Mouse (Mus musculus) forebrain, embryonic 12.5 days (tissue): ENCODE data around the gene Hectd4. TPM values are rescaled to one million over a fixed set of nuclear protein-coding genes. Genes with fewer than 3 reads are reported as not detected.
"Not testable (repeated sequence)": the region's sequence is repeated elsewhere in the genome, so short reads cannot be mapped to it uniquely, and the experiment has no call there.

Source experiments
- ATAC-seq: fragments of 200-750 bp; cut with Nextera tagmentation; 2 replicates; pipeline ENCODE4 v1.8.0; 2017; ENCODE audit warnings: moderate TSS enrichment; ENCODE audit not compliant: low FRiP score
- H3K27ac ChIP-seq: fragments of 300-500 bp; sonication (generic); 2 replicates; pipeline ENCODE4 v1.5.1; 2016; ENCODE audit warnings: mild to moderate bottlenecking
- H3K27me3 ChIP-seq: fragments of 300-500 bp; sonication (generic); 2 replicates; pipeline ENCODE4 v1.6.1; 2016; ENCODE audit warnings: mild to moderate bottlenecking
- H3K36me3 ChIP-seq: fragments of 300-500 bp; sonication (generic); replicated peaks from 2 replicates; pipeline ENCODE4 v1.6.1; 2016; ENCODE audit warnings: mild to moderate bottlenecking
- H3K4me1 ChIP-seq: fragments of 300-500 bp; sonication (generic); 2 replicates; pipeline ENCODE4 v1.6.1; 2016
- H3K4me2 ChIP-seq: fragments of 300-500 bp; sonication (generic); 2 replicates; pipeline ENCODE4 v1.6.1; 2016; ENCODE audit warnings: mild to moderate bottlenecking, moderate library complexity
- H3K4me3 ChIP-seq: fragments of 300-500 bp; sonication (generic); replicated peaks from 2 replicates; pipeline ENCODE4 v1.5.1; 2016; ENCODE audit warnings: mild to moderate bottlenecking
- H3K9ac ChIP-seq: fragments of 300-500 bp; sonication (generic); 2 replicates; pipeline ENCODE4 v1.6.1; 2016; ENCODE audit warnings: mild to moderate bottlenecking
- H3K9me3 ChIP-seq: fragments of 300-500 bp; sonication (generic); 2 replicates; pipeline ENCODE4 v1.6.1; 2016
- WGBS: fragments of 180-500 bp; shearing (Covaris S2); methylation state at CpG from one replicate; pipeline ENCODE4 v1.1.7; 2016; 5-methylcytosine and 5-hydroxymethylcytosine counted together
- polyA plus RNA-seq: library from polyadenylated mRNA; unstranded; fragments of >200 nt; fragmentation: Nextera tagmentation; extraction: Ambion mirVana; gene quantifications from 2 replicates; pipeline ENCODE4 v1.2.1, GENCODE M21; 2016

The Hectd4 gene
- polyA plus RNA-seq, 1 experiment from 2014 or later, result 13.2 TPM

DNA sequence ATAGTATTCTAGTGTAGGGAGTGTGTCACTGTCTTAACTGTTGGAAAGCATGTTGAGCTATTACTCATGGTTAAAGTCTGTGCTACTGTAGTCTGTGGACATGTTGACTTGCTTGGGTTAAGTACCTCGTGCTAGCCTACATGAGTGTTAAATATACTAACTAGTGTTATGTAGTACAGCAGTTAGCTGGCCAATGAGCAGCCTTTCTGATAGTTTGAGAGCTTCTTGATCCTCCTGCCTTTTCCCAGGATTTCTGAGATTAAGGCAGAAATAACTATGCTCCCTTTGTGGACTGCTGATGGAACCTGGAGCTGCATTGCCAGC, 9.5 kb upstream of the Hectd4 start:
- Histone ChIP-seq H3K4me1 (peaks cover 23% of the 10 kb centered on the region), H3K4me2 (no peak overlapping the region), H3K27ac (no peak overlapping the region), H3K36me3 (peaks cover 74% of the 10 kb centered on the region), H3K9me3 (no peaks in the 10 kb centered on the region), H3K9ac (no peak overlapping the region), H3K27me3 (no peaks in the 10 kb centered on the region), H3K4me3 (no peak overlapping the region)
- WGBS, result 97% methylated on average over 1 of the region's 1 CpGs
- ATAC-seq, result no peak

DNA sequence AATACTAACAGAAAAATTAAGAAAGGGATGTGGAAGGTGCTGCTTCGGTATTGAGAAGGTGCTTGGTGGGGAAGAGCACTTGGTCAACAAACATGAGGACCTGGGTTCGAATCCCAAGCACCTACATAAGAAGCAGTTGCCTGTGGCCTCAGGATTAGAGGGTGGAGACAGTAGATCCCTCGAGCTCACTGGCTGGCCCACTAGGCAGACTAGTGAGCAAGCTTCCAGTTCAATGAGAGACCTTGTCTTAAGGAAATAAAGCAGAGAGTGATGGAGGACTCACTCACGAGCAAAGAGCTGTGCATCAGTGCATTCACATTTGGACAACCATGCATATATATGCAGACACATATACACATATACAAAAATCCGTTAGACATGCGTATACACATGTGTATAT, 7.9 kb upstream of the Hectd4 start:
- ATAC-seq, result no peak
- H3K9me3 ChIP-seq, result no peaks in the 10 kb centered on the region
- no peak overlapping the region for H3K4me3 ChIP-seq
- H3K27me3 ChIP-seq, result no peaks in the 10 kb centered on the region
- no peak overlapping the region for H3K27ac ChIP-seq
- peaks cover 9% of the 10 kb centered on the region for H3K4me1 ChIP-seq
- no peak overlapping the region for H3K9ac ChIP-seq
- 90% methylated on average over 6 of the region's 6 CpGs for WGBS
- H3K4me2 ChIP-seq, result no peak overlapping the region
- peaks cover 59% of the 10 kb centered on the region for H3K36me3 ChIP-seq

- no peak overlapping the region for H3K27ac ChIP-seq
- H3K4me2 ChIP-seq, result no peak overlapping the region
- no peaks in the 10 kb centered on the region for H3K9me3 ChIP-seq
- WGBS, result 57% methylated on average over 7 of the region's 7 CpGs
- no peak overlapping the region for H3K9ac ChIP-seq
- no peaks in the 10 kb centered on the region for H3K27me3 ChIP-seq
- ATAC-seq, result no peak
- no peak overlapping the region for H3K4me3 ChIP-seq
- H3K36me3 ChIP-seq, result peaks cover 33% of the 10 kb centered on the region
- no peaks in the 10 kb centered on the region for H3K4me1 ChIP-seq
Observed at GRCm38 (mm10) chr5:121214707-121215106, 5.3 kb upstream of the Hectd4 start.

DNA sequence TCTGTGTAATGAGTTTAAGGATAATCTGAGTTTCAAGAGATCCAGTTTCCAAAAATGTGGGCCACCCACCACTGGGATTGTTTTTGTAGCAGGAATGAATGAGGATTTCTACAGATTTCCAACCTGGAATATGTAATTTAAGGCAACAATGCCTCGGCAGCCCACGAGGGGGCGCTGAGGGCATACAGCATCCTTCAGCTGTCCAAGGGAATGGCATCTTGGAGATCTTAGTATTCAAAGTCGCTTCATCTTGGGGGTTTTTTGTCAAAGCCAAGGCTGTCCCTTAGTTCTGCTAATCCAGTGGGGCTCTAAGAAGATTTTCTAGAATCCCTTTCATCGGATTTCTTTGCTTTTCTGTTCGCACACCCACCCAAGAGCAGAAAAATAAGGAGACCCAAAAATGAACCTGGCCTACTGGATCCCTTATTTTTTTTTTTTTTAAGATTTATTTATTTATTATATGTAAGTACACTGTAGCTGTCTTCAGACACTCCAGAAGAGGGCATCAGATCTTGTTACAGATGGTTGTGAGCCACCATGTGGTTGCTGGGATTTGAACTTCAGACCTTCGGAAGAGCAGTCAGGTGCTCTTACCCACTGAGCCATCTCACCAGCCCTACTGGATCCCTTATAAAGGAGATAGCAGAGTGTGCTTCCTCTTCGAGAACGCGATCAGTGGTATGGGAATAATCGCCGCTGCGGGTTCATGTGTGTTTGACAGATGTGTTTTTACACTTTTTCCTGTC, 4.5 kb upstream of the Hectd4 start:
- Histone ChIP-seq H3K27me3 (no peaks in the 10 kb centered on the region), H3K4me2 (no peak overlapping the region), H3K9ac (no peak overlapping the region), H3K4me3 (no peak overlapping the region), H3K36me3 (peaks cover 24% of the 10 kb centered on the region), H3K9me3 (no peaks in the 10 kb centered on the region), H3K4me1 (no peaks in the 10 kb centered on the region), H3K27ac (no peak overlapping the region)
- ATAC-seq, result no peak
- 50% methylated on average over 13 of the region's 13 CpGs for WGBS

DNA sequence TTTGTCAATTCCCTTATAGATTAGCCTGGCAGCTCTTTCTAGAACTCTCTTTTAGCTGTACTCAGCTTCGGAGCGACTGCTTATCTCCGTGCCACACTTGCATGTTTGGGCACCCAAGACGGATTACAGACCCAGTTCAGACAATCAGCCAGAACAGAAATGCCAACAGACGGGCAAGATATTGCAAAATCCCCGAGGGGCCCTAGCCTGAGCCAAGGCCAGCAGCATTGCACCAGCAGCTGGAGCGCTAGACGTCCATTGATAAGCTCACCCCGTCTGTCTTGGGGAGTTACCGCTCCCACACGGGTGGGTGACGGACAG, 3.9 kb upstream of the Hectd4 start:
- 83% methylated on average over 12 of the region's 12 CpGs for WGBS
- peaks cover 19% of the 10 kb centered on the region for H3K36me3 ChIP-seq
- no peaks in the 10 kb centered on the region for H3K9me3 ChIP-seq
- H3K9ac ChIP-seq, result no peak overlapping the region
- H3K4me1 ChIP-seq, result peaks cover 2% of the 10 kb centered on the region; the same call in 1 of the 2 replicates
- no peak overlapping the region for H3K4me2 ChIP-seq
- no peak overlapping the region for H3K4me3 ChIP-seq
- H3K27ac ChIP-seq, result no peak overlapping the region
- ATAC-seq, result no peak
- no peaks in the 10 kb centered on the region for H3K27me3 ChIP-seq

DNA sequence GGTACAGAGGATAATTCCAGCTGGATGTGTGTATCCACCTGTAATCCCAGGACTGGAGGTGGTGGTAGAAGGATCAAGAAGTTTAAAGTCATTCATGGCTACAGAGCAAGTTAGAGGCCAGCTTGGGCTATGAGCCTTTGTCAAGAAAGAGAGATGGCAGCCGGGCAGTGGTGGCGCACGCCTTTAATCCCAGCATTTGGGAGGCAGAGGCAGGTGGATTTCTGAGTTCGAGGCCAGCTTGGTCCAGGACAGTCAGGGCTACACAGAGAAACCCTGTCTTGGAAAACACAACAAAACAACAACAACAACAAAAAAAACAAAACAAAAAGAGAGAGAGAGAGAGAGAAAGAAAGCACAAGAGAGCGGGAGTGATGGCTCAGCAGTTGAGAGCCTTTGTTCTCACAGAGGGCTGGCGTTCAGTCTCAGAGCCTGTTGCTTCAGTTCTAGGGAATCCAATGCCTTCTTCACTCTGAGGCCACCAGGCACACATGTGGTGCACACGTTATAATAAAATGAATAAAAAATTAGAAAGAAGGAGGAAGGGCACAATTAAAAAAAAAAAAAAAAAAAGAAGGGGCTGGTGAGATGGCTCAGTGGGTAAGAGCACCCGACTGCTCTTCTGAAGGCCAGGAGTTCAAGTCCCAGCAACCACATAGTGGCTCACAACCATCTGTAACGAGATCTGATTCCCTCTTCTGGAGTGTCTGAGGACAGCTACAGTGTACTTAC, 3.3 kb upstream of the Hectd4 start:
- H3K4me2 ChIP-seq, H3K9me3 ChIP-seq, H3K4me1 ChIP-seq, H3K27ac ChIP-seq, H3K9ac ChIP-seq, ATAC-seq, H3K27me3 ChIP-seq, H3K4me3 ChIP-seq: not testable (repeated sequence)
- peaks cover 12% of the 10 kb centered on the region for H3K36me3 ChIP-seq
- WGBS, result 89% methylated on average over 9 of the region's 9 CpGs

GRCm38 (mm10) chr5:121217313-121217634, 2.7 kb upstream of the Hectd4 start:
- Histone ChIP-seq H3K36me3 (peaks cover 7% of the 10 kb centered on the region), H3K4me2 (no peak overlapping the region), H3K27me3 (no peaks in the 10 kb centered on the region), H3K4me3 (no peak overlapping the region), H3K9ac (no peak overlapping the region), H3K9me3 (no peaks in the 10 kb centered on the region), H3K4me1 (peaks cover 14% of the 10 kb centered on the region), H3K27ac (no peak overlapping the region)
- 88% methylated on average over 2 of the region's 2 CpGs for WGBS
- no peak for ATAC-seq

DNA sequence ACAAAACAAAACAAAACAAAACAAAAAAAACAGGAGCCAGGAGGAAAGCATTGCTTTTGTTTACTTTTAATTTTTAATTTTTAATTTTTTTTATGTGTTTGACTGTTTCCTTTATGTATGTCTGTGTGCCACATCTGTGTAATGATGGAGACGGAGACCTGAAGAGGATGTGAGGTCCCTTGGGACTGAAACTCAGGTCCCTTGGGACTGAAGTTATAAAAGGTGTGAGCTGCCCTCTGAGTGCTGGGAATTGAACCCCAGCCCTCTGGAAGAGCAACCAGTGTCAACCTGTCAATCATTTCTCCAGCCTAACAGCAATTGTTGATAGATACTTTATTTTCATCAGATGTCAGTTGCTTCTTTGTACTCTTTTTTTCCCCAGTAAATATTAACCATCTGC, 829 bp upstream of the Hectd4 start:
- no peaks in the 10 kb centered on the region for H3K27me3 ChIP-seq
- H3K4me1 ChIP-seq, result peaks cover 18% of the 10 kb centered on the region
- H3K9me3 ChIP-seq, result no peaks in the 10 kb centered on the region
- no peak overlapping the region for H3K4me2 ChIP-seq
- H3K4me3 ChIP-seq, result no peak overlapping the region
- no peak overlapping the region for H3K9ac ChIP-seq
- ATAC-seq, result no peak
- 85% methylated on average over 1 of the region's 1 CpGs for WGBS
- H3K36me3 ChIP-seq, result no peaks in the 10 kb centered on the region
- no peak overlapping the region for H3K27ac ChIP-seq

GRCm38 (mm10) chr5:121220732-121221301, 798 bp downstream of the Hectd4 start:
- Histone ChIP-seq H3K36me3 (no peaks in the 10 kb centered on the region), H3K4me1 (peaks cover 18% of the 10 kb centered on the region), H3K4me2 (peak overlapping the region; percentile 91), H3K27me3 (no peaks in the 10 kb centered on the region), H3K4me3 (peak overlapping the region; percentile 97), H3K27ac (peak overlapping the region; percentile 93), H3K9me3 (no peaks in the 10 kb centered on the region), H3K9ac (peak overlapping the region; percentile 91)
- WGBS, result 1% methylated on average over 25 of the region's 38 CpGs
- peak; percentile 52 for ATAC-seq

GRCm38 (mm10) chr5:121221328-121221850, 1.4 kb downstream of the Hectd4 start:
- ATAC-seq, result no peak
- Histone ChIP-seq H3K9me3 (no peaks in the 10 kb centered on the region), H3K36me3 (no peaks in the 10 kb centered on the region), H3K27ac (peak overlapping the region; percentile 93; the same call in 1 of the 2 replicates), H3K4me3 (peak overlapping the region; percentile 97), H3K4me2 (peak overlapping the region; percentile 91), H3K4me1 (peaks cover 18% of the 10 kb centered on the region), H3K27me3 (no peaks in the 10 kb centered on the region), H3K9ac (peak overlapping the region; percentile 91)
- 10% methylated on average over 22 of the region's 23 CpGs for WGBS

GRCm38 (mm10) chr5:121224020-121224419, 4.0 kb downstream of the Hectd4 start:
- H3K27ac ChIP-seq, H3K36me3 ChIP-seq, ATAC-seq, H3K9me3 ChIP-seq, H3K27me3 ChIP-seq, H3K4me3 ChIP-seq, H3K9ac ChIP-seq, H3K4me2 ChIP-seq: not testable (repeated sequence)
- peaks cover 18% of the 10 kb centered on the region for H3K4me1 ChIP-seq
- WGBS, result 92% methylated on average over 4 of the region's 4 CpGs

DNA sequence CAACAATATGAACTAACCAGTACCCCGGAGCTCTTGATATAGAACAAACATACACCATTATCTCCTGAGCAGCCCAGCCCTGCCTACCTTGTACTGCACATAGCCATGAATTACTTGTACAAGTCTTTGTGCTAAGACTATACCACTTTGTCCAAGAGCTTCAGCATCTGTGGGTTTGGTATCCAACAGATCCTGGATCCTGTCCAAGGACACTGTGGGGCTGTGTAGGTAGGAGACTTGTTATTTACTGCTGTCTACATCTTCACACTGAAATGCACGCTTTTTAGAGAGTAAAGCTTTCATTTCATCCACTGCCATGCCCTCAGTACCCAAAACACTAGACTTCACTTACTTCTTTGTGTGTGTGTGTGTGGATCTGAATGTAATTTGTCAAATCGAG, 4.8 kb downstream of the Hectd4 start:
- Histone ChIP-seq H3K9me3 (no peaks in the 10 kb centered on the region), H3K36me3 (no peaks in the 10 kb centered on the region), H3K27me3 (no peaks in the 10 kb centered on the region), H3K4me2 (no peak overlapping the region), H3K4me1 (peaks cover 18% of the 10 kb centered on the region), H3K9ac (no peak overlapping the region), H3K4me3 (no peak overlapping the region), H3K27ac (no peak overlapping the region)
- WGBS, result 81% methylated on average over 3 of the region's 3 CpGs
- ATAC-seq, result no peak

DNA sequence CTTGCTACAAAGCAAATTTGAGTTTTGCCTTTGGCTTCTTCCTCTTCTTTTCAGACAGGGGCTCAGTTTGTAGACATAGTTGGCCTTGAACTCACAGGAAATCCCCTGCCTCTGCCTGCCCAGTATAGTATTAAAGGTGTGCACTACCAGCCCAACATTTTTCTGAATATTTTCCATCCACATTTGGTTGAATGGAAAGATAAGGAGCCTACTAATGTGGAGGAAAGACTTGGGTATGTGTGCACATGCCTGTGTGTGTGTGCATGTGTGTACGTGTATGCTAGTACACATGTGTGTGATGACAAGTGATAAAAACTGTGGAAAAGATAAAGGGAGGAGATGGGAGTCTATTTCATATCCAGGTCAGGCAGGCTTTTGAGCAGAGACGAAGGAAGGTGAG, 5.8 kb downstream of the Hectd4 start:
- no peaks in the 10 kb centered on the region for H3K9me3 ChIP-seq
- H3K4me3 ChIP-seq, result no peak overlapping the region
- H3K36me3 ChIP-seq, result no peaks in the 10 kb centered on the region
- H3K9ac ChIP-seq, result no peak overlapping the region
- no peaks in the 10 kb centered on the region for H3K27me3 ChIP-seq
- no peak overlapping the region for H3K4me2 ChIP-seq
- 94% methylated on average over 2 of the region's 2 CpGs for WGBS
- no peak overlapping the region for H3K27ac ChIP-seq
- ATAC-seq, result no peak
- H3K4me1 ChIP-seq, result peaks cover 18% of the 10 kb centered on the region
